Mouse (Mus musculus): Measurements from ENCODE around the gene Aox3.
A peak's percentile ranks its signal among the peaks of the same experiment; 100 is the strongest.

Gene Aox3

GRCm38 (mm10) chr1:58105685-58106084 is 7.2 kb upstream of the Aox3 start:
- DNase-seq (ENCODE audit: low read depth): no peak

GRCm38 (mm10) chr1:58107066-58107465 is 5.9 kb upstream of the Aox3 start:
- DNase-seq (ENCODE audit: low read depth): no peak

DNA sequence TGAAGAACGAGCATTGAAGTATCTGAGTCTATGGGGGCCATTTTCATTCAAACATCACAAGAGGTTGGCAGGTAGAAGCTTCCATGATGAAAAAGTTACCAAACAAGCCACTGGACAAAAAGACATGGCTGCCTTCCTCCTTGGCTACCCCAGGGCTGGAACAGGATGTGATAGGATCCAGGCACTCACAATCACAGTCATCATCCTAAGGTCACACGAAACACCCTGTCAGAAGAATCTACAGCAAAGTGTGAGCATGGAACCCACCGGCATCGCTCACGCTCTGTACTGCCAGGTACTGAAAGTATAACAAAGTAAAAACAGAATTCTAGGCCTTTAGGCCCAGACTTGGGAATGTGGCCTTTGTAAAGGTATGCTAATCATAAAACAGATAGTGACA is 2.7 kb upstream of the Aox3 start:
- no peak for DNase-seq (ENCODE audit: low read depth)

- DNase-seq (ENCODE audit: low read depth): no peak
These were observed 1.6 kb upstream of the Aox3 start for GRCm38 (mm10) chr1:58111315-58111714.

DNA sequence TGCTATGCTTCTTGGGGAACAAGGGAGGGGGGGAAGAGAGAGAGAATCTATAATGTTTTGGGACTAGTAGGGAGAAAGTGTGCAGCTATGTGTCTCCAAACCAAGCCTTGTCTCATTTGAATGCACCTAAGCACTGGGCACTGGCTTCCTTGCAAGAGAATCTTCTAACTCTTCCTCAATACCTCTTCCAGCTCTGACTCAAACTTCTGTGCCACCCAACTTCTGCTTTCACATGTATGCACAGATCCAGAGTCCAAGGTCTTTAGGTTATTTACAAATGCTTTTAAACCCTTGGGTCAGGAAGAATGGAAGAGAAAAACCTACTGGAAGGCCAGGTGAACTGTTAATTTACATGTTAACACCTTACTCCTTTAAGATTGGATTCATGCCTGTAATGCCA is 511 bp downstream of the Aox3 start:
- DNase-seq (ENCODE audit: low read depth): no peak

DNA sequence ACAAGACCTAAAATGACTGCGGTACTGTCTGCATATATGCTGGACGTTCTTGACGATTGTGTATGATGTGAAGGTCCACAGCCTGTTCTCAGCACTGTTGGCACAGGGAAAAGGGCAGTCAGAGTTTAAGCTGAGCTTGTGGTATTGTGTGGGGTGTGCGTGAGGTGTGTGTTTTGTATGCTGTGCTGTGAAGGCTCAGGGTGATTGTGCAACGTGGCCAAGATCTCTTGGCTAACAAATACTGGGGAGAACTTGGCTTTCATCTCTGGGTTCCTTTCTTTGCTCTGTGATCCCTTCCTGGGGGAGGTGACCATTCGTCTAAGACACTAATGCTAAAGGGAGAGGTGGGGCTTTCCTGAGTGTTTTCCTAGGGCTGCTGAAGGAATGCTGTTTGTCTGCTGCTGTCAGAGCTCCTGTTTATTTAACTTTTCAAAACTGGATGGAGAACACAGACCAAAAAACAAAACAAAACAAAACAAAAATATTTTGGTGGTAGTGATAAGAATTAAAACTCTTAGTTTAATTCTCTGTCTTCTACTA is 1.2 kb downstream of the Aox3 start:
- DNase-seq (ENCODE audit: low read depth): no peak

- no peak for DNase-seq (ENCODE audit: low read depth)
These were observed 1.9 kb downstream of the Aox3 start for GRCm38 (mm10) chr1:58114666-58115375.

DNA sequence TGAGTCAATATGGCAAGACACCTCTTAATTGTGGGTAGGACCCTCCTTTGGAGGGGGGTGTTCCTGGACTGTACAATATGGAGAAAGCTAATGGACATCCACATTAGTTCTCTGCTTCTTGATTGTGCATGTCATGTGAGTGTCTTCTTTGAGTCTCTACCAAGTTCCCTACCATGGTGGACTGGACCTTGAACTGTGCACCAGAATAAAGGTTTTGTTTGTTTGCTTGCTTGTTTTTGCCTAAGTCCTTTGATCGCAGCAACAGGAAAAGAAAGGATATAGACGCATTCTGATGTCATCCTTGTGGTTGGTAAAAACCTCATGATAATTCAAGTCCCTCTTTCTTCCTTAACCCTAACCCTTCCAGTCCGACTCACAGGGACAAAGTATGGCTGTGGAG is 5.3 kb downstream of the Aox3 start:
- DNase-seq (ENCODE audit: low read depth): no peak

DNA sequence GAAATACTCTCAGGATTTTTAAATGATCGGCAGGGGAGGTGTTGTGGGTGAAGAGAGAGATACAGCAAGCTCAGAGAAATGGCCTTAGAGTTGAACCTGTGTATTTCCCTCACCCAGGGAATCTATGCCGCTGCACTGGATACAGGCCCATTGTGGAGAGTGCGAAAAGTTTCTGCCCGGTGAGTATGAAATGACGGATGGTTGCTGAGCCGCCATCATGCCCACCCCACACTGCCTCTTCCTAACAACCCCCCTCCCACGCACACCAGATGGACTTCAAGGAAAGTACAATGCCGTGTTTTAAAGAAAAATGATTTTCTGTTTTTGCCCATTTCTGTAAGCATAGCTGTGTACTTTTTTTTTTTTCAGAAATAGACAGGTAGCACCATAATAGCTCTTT is 12.0 kb downstream of the Aox3 start:
- no peak for DNase-seq (ENCODE audit: low read depth)

- no peak for DNase-seq (ENCODE audit: low read depth)
These were observed 25.0 kb downstream of the Aox3 start for GRCm38 (mm10) chr1:58137891-58138290.

- no peak for DNase-seq (ENCODE audit: low read depth)
These were observed 26.1 kb downstream of the Aox3 start for GRCm38 (mm10) chr1:58138986-58139385.

DNA sequence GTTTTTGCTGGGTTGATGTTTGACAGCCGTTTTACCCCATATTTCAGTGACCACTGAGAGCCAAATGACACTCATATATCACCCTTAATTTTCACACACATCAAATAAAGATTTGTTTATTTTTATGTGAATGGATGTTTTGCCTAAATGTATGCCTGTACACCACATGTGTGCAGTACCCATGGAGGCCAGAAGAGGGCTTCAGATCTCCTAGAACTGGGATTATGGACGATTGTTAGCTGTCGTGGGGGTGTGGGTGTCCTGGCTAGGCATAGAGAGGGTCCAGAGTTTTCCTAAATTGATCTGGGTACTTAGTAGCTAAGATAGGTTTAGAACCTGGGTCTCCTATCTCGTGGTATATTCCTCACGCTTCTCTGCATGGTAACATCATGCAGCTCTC is 27.7 kb downstream of the Aox3 start:
- DNase-seq (ENCODE audit: low read depth): no peak

GRCm38 (mm10) chr1:58144384-58145069 is 31.6 kb downstream of the Aox3 start:
- DNase-seq (ENCODE audit: low read depth): peak; percentile 27

- no peak for DNase-seq (ENCODE audit: low read depth)
These were observed 33.1 kb downstream of the Aox3 start for GRCm38 (mm10) chr1:58146026-58146425.

- no peak for DNase-seq (ENCODE audit: low read depth)
These were observed 34.8 kb downstream of the Aox3 start for GRCm38 (mm10) chr1:58147776-58148175.

- DNase-seq (ENCODE audit: low read depth): no peak
These were observed 39.3 kb downstream of the Aox3 start for GRCm38 (mm10) chr1:58152247-58152646.

GRCm38 (mm10) chr1:58156747-58157146 is 43.8 kb downstream of the Aox3 start:
- peak; percentile 15 for DNase-seq (ENCODE audit: low read depth)

GRCm38 (mm10) chr1:58169893-58170292 is 57.0 kb downstream of the Aox3 start:
- no peak for DNase-seq (ENCODE audit: low read depth)

- no peak for DNase-seq (ENCODE audit: low read depth)
These were observed 75.7 kb downstream of the Aox3 start for GRCm38 (mm10) chr1:58188514-58189175.

- no peak for DNase-seq (ENCODE audit: low read depth)
These were observed 81.4 kb downstream of the Aox3 start for GRCm38 (mm10) chr1:58194317-58194716.

DNA sequence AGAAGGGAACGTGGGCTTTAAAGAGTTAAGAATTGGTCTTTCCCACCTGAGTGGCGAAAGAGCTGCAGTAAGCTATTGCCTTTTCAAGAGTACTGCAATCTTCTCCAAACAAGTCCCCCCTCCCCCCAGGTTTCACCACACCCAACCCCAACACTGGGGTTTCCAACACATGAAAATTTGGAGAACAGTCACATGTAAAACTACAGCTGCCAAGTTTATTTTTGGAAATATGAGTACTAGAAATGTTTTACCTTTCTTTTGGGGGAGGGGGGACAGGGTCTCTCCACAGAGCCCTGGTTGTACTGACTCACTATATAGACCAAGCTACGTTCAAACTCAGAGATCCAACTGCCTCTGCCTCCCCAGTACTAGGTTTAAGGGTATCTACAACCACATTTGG is 82.1 kb downstream of the Aox3 start:
- no peak for DNase-seq (ENCODE audit: low read depth)

DNA sequence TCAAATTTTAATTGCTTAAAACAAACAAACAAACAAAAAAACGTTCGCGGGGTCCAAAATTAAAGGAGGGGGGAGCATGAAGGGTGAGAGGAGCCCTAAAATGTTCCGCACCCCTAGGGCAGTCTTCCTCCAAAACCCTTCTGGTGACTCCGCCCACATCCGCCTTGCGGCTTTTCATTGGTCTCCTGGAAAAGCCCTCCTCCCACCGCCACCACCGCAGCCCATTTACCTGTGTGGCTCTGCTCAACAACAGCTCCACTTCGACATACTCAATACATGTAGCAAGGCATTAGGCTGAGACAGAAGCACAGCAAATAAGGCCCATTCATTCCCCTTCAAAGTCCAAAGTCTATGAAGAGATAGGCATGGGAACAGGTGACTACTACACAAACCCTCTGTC is 82.6 kb downstream of the Aox3 start:
- DNase-seq (ENCODE audit: low read depth): no peak

GRCm38 (mm10) chr1:58197023-58197422 is 84.1 kb downstream of the Aox3 start:
- no peak for DNase-seq (ENCODE audit: low read depth)

All from fibroblast of lung, adult 2 months (primary cell).